Mouse (Mus musculus) fibroblast of lung, adult 2 months (primary cell): ENCODE data around the gene Slc27a1.
A peak's percentile ranks its signal among the peaks of the same experiment; 100 is the strongest.

Experiments
- DNase-seq: peaks from one replicate; pipeline ENCODE4 v3.0.0-alpha.2; 2011; ENCODE audit warnings: low read depth

Gene Slc27a1

DNA sequence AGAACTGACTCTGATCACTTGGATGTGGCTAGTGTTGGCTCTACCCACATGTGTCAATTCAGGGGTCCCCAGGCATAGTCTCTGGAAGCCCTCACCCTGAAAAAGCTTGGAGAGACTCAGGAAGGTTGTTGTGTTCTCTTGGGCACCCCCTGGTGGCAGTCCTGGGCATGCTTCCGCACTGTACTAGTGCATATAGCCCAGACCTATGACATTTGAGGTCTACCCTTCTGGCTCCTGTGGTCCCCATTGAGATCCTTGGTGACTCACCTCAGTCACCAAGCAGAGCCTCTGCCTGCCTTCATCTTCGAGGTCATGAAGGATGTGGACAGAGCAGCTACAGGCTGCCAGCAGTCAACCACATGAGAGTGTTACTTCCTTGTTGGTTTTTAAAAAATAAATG lies 18.2 kb downstream of the Slc27a1 start:
- DNase-seq = no peak

DNA sequence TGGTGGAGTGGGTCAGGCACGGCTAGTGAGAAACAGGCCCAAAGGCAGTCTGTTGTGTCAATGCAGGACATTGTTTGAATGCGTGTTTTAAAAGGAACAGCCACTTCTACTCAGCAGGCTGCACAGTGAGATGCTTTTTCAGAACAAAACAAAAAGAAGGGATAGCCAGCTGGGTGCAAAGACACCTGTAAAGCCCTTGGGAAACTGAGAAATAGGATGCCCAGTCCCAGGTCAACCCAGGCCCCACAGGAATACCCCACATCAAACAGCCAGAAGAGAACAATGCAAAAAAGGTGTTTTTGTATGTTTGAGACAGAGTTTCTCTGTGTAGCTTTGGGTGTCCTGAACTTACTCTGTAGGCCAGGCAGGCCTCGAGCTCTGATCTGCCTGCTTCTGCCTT lies 20.1 kb downstream of the Slc27a1 start:
- no peak for DNase-seq

DNA sequence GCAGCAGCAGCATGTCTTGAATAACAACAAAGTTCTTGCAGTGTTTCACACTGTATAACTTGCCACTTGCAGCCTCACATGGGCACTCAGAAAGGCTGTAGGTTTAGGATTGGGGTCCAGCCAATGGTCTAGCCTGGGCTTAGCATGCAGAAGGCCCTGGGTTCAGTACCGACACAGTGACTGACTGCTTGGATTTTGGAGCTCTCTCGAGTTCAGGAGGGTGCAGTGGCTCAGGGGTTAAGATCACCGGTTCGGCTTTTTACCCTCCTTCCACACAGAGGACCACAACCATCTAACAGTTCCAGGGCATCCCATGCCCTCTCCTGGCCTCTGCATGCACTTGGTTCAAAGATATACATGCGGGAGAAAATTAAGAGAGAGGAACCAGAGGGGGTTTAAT lies 22.3 kb downstream of the Slc27a1 start:
- DNase-seq = no peak

DNA sequence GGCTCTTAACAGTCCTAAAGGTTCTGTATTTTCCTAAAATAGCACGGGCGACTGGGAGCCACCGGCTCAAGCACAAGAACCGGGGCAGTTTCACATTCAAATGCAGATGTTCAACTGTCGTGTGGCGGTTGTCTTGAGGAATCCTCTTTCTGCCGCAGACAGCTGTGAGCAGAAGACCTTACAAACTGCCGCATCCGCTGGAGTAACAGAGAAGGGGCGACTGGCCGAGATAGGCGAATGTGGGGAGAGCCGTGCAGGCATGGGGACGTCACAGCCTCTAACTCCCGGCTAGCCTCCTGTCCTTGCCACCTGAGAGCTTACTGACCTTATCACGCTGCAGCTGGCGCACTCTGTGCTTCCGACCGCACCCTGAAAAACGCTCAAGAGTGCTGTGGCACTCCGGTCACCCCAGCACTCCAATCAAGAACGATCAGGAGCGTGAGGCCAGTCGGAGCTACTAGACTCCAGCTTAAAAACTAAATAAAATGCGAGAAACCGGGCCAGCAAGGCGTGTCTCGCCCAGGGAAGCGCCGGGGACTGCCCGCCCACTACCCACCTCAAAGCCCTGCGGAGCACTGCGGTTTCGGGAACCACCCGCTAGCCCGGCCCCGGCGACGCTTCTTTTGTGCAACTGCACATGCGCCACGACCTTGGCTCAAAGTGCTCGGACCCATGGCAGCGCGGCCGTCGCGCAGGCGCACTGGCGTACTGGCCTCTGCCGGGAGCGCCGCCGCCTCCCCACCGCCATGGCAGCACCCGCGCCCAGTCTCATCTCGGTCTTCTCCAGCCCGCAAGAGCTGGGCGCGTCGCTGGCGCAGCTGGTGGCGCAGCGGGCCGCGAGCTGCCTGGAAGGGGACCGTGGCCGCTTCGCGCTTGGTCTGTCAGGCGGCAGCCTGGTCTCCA lies 23.0 kb downstream of the Slc27a1 start, which contains the start of gene Pgls:
TSS of gene Pgls (plus strand) at position 706 of the 903 bp plus-strand sequence.
- peak; percentile 73 for DNase-seq

DNA sequence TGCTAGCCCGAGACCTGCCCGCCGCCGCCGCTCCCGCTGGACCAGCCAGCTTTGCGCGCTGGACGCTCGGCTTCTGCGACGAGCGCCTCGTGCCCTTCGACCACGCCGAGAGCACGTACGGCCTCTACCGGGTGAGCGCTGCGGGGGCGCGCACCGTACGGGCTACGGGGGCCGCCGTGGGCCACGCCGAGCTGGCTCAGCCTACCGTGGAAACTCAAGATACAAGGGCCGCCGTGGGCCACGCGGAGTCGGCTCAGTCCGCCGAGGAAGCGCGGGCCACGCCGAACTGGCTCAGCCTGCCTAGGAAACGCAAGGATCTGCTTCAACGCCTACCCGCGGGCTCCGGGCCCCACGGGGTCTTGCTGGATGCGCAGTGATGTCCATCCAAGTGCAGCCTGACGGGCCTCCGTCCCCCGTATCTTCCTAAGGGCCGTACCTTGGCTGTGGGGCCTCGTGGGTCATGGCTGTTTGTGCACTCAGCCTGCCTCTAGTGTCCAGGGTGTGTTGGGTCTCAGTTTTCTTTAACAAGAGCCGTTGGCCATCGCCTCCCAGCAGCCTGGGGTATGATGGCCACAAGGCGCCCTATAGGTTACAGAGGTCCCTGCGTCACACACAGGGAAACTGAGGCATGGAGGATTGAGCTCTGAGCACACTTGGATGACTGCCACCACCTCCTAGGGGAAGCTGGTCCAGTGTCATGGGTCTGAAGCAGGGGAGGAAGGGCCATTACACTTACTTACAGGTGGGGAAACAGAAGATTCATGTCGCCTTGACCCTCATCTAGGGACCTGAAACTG lies 23.9 kb downstream of the Slc27a1 start:
- no peak for DNase-seq

DNA sequence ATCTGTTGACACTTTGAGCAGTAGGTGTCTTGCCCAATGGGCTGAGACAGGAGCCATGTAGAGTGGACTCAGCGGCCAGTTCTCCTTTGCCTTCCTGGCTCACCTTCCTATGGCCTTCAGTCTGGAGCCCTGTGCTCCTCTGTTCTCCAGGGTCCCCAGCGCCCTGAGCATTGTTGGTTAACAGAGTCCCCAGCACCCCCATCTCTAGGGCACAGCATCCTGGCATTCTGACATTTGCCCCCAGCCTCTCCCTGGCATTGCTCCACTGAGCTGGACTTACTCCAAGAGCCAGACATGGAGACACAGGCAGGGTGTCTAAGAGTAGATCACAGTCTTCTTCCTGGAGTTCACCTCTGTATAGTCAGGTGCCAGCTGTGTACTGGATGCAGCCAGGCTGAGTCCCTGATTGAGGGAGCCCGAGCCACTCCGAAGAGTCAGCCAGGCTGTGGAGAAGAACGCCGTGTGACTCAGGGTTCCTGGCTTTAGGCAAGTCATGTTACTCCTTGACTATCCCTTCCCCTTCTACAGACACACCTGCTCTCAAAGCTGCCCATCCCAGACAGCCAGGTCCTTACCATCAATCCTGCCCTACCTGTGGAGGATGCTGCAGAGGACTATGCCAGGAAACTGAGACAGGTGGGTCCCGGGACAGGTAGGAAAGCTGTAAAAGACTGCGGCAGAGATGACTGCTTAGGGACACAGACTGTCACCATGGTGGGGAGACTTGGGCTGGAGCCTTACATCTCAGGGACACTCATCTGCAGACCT lies 25.1 kb downstream of the Slc27a1 start:
- no peak for DNase-seq

DNA sequence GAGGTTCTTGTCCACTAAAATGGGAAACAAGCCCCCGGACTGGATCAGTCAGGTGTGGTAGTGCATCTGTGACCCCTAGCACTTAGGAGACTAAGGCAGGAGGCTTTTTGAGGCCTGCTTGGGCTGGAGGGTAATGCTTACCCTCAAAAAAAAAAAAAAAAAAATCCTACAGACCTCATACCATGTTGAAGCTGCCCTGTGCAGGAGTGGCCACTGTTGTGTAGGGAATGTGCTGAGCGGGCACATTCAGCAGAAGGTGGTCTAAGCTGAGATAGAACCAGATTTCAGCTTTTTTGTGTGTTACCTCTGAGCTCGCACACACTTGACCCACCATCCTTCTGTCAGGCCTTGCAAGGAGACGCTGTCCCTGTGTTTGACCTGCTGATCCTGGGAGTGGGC lies 25.6 kb downstream of the Slc27a1 start:
- no peak for DNase-seq

DNA sequence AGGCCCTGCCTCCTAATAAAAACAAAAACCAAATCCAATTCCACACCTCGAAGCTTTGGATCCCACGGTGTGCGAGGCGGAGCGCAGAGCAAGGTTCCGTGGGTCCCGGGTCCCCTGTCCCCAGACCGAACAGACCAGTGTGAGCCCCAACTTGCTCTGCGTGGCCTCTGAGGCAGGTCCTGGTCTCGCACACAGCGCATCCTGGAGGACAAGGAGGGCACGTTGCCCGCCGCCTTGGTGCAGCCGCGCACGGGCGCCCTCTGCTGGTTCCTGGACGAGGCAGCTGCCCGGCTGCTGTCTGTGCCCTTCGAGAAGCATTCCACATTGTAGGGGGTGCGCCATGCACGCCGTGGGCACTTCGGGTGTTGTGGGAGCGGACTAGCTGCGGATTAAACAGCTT lies 27.2 kb downstream of the Slc27a1 start:
- DNase-seq = no peak

DNA sequence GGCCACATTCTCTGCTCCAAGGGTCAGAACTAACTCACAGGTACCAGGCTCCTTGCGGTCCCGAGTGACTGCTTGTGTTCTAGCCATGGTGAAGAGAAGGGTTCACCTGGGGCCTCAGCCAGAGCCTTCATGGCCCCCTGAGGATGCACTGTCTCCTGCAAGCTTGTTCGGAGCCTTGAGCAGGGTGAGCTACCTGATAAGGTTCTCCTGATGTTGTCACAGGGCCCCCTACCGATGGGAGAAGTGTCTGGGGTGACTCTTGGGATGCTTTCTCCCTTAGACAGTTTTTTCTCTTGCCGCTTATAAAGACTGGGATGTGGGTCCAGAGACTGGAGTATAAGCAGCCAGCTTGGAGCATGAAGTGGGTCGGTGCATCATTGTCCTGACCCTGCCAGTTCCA lies 27.7 kb downstream of the Slc27a1 start:
- DNase-seq = no peak

DNA sequence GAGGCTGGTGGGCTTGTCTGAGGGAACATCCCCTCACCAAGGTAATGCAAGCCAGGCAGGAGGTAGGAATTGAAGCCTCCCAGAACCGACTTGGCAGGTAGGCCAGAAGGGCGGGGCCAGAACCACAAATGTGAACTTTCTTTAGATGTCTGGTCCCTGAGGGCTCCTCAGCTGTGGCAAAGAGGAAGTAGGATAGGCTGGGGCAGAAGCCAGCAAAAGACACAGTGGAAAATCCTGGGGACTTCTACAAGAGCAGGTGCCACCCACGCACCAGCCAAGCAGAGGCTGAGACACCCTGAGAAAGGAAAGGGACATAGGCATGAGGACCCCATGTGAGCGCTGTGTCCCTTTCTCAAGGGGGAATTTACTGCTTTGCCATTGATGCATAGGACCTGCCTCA lies 28.1 kb downstream of the Slc27a1 start:
- no peak for DNase-seq

DNA sequence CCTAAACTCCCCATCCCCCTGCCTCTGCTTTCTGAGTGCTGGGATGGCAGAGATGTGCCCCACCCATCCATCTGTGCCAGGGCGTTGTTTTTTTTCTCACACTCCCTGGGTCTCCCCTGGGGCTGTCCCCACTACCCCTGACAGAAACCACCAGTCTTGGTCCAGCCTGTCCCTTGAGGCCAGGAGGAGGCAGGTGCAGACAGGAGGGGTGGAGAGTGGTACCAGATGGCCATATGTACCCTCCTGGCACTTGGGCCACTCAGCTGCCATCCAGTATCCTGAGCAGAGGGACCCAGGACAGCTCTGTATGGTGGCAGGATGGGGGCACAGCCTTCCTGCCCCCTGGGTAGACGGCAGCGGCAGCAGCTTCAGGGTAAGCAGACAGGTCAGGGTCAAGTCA lies 28.8 kb downstream of the Slc27a1 start, which contains the start of gene Fam129c:
TSS of gene Fam129c (plus strand) at position 198 of the 400 bp plus-strand sequence.
- no peak for DNase-seq

DNA sequence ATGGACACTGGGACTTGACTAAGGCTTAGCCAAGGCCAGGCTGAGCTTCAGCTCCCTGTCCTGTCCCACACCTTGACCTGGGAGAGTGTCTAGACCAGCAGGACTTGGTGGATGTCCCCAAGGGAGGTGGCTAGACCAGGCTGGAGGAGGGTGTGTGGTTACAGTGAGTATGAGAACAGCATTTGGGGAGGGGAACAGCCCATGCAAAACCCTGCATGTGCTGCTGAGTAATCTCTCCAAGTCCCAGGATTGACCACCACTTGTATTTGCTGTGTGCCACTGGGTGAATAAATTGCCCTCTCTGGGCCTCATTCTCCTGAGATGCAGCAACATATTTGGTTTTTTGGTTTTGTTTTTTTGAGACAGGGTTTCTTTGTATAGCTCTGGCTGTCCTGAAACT lies 29.7 kb downstream of the Slc27a1 start:
- no peak for DNase-seq

DNA sequence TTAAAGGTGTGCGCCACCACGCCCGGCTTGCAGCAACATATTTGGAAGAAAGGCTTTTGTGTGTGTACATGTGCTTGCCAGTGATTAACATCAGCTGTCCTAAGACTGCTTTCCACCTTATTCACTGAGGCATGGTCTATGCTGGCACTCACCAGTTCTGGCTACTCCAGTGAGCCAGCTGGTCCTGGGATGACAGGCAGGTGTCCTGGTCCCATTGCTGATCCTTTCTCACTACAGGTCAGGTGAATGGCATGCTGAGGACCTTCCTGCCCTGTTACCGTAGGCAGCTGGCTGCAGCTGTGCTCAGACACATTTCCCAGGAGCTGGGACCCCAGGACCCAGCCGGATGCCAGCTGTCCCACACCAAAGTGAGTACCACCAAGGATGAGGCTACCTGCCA lies 30.2 kb downstream of the Slc27a1 start:
- DNase-seq = no peak

DNA sequence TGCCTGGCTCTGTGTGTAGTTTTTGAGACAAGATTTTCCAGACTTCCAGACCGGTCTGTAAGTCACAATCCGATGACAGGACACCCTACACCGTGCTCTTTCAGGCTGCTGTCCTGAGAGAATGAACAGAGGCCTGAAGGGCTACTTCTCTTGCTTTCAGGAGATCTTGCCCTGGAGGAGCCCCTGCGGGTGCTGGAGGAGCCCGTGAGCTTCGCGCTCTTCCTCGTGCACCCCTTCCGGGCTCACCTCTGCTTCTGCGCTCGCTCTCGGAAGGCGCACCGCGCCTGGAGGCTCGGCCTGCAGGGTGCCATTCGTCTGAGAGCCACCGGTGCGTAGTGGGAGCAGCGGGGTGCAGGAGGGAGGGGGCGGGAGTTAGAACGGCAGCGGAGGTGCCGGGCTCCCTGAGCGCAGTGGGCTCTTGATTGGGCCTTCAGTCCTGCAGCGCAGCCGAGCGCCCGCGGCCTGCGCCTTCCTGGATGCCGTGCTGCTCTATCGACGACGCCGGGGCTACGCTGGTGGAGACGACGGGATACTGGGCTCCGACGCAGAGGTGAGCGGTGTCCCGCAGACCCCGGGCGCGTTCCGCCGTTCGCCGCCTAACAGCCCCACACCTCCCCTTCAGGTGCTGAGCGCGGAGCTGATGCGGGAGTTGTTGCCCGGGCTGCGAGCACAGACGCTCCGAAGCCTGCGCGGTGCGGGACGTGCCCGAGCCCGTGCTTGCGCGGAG lies 33.4 kb downstream of the Slc27a1 start:
- no peak for DNase-seq

DNA sequence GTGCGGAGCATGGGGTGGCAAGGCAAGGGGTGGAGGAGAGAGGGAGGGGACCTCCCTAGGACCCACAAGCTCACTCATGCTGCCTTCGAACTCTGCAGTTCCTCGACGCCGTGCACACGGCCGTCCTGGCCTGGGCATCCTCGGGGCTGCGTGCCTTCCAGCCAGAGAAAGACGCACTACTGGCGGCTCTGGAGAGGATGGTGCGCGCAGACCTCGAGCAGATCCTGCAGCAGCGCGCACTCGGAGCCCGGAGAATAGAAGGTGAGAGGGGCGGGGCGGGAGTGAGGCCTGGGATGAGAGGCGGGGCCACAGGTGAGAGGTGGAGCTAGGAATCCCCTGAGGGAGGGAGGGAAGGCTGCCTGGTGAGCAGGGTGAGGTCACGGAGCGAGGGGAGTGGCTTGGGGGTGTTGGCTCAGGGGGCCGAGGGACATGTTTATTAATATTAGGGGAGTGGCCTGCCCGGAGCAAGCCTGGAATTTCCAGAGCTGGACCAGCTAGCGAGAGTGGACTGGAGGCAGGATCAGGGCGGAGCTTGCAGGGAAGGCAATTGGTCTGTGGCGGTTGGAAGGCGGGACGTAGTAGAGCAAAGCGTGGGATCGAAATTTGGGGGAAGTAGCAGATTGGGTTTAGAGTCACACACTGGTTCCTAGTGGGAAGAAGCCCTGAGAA lies 34.1 kb downstream of the Slc27a1 start:
- peak; percentile 28 for DNase-seq

DNA sequence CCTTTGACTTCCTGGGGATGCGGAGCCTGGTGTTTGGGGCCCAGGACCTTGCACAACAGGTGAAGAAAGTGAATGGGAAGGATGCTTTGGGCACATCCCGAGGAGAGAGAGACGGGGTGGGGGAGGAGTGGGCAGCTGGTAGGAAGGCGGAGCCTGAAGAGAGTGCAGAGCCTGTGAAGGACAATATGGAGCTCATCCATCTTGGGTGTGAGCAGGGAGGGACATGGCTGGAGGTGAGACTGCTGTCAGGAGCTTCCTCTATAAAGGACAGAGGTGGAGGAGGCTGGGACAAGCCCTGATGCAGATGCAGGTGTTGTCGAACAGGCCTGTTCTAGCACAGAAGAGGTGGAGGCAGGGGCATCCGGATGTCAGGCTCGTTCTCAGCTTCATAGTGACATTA lies 35.3 kb downstream of the Slc27a1 start:
- no peak for DNase-seq

DNA sequence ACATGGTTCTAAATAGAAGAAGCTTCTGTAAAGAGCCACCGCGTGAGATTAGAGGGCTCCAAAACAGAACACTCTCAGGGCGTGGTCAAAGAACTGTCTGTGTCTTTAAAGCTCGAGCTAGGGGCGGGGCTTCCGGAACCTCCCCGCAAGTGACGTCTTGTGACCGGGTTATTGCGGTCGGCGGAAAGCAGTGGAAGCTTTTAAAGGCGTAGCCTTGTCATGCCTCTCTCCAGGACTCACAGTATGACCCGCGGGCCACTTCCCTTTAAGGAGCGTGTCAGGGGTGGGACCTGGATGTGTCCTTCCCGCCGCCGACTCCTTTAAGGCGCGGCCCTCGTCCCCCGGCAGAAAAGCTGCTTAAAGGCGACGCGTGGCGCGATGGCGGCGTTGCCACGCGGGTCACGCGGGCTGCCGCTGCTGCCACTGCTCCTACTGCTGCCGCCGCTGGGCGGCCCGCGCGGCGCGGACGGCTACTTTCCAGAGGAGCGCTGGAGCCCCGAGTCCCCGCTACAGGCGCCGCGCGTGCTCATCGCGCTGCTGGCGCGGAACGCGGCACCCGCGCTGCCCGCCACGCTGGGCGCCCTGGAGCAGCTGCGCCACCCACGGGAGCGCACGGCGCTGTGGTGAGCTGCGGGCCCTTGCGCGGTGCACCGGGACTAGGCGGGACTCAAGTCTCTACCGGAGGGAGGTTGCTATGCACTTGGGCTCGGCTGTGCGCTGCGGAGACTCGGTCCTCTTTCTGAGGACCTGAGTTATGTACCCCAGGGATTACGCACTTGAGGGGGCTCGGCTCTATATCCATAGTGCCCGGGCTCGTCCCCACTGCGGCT lies 42.4 kb downstream of the Slc27a1 start, which contains the start of gene Colgalt1:
TSS of gene Colgalt1 (plus strand) at position 177 of the 830 bp plus-strand sequence.
- DNase-seq = peak; percentile 97

DNA sequence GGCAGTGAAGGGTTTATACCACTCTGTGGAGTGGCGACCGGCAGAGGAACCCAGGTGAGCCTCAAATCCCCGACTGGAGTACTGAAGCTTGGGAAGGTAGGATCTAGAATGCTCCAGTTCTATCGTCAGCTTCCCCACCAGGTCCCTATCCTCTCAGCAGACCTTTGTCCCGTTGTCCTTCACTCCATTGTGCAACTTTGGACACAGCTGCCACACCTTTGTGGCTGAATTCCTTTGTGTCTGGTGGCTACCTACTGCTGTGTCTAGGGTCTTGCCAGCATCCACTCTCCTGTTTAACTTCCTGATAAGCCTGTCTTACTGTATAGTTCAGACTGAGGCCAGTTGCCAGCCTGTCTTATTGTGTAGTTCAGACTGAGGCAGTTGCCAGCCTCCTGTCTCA lies 43.5 kb downstream of the Slc27a1 start:
- no peak for DNase-seq

DNA sequence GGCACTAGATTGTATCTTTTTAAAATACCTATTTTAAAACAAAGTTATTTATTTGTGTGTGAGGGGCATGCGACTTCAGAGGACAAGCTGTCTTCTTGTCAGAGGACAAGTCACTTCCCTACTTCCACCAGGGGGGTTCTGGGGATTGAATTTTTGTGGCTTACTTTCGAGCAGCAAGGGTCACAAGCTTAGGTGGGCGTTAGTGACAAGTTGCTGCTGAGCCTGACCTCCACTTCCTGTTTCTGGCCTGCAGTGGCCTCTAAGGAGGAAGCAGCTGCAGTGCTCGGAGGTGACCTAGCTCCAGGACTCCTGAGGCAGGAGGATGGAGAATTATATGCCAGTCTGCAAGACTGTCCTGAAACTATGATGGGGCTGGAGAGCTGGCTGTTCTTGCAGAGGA lies 44.7 kb downstream of the Slc27a1 start:
- no peak for DNase-seq

DNA sequence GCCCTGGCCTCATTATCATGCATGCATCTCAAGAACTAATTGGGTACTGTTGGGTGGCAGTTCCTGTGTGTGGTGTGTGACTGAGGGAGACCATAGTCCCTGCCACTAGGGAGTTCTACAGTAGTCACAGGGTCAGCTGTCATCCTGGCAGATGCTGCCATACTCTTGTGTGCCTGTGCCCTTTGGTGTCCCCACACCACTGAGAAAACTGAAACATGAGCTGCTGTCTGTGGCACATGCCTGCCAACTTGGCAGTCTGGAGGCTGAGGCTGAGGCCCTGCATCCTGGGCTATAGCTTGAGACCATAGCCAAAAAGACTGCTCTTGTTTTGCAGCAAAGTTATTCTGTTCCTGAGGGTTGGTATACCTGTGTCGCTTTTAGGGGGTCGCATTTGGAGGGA lies 51.1 kb downstream of the Slc27a1 start:
- no peak for DNase-seq
